Mouse (Mus musculus) cerebellum, postnatal 10 days (tissue): ENCODE data around the gene Vcp.

ENCODE experiments used
- DNase-seq, 2 experiments: peaks; one replicate each; pipeline ENCODE4 v3.0.0; 2021; ENCODE audit warnings: mixed read lengths in 2 of 2

Vcp gene

GRCm38 (mm10) chr4:43000141-43000986, at the start of gene Vcp:
Gene Vcp (minus strand): TSS chr4:43000507.
- peak; percentile 99 to 100 for DNase-seq

GRCm38 (mm10) chr4:43047231-43047630, 46.9 kb upstream of the Vcp start:
- DNase-seq = peak; percentile 87 to 93

DNA sequence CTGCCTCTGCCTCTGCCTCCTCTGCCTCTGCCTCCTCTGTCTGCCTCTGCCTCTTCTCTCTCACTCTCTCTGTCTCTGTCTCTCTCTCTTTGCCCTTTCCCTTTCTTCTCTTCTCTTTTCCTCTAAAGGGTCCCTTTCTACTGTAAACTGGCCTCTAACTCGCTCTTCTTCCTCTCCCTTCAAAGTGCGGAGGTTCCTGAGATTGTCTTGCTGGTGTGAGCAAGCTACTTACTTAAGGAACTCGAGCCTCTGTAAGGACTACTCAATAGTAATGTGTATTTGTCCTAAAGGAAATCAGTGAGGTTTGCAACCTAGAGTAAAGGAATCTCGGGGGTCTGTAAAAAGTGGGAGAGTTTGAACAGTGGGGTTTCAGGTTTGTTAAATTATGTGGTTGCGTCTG, 46.3 kb upstream of the Vcp start:
- DNase-seq = no peak

GRCm38 (mm10) chr4:43045659-43046302, 45.5 kb upstream of the Vcp start, which contains the start of gene Fam214b:
Gene Fam214b (minus strand): TSS chr4:43046220.
- DNase-seq = peak; percentile 99

DNA sequence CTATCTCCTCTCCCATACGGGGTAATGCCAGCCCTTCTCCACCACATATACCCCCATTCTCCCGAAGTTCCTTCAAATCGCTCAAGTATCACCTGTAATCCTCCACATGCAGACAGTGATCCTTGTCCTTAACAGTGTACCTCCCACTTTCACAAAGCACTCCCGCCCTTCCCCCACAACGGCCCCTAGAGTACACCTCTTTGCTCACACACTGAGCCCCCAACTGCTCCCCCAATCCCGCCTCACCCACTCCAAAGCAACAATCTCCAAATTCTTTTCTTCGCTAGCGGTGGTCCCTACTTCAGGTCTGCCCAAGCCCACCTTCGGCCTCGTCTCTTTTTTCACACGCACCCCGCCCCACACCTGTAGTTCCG, 45.0 kb upstream of the Vcp start:
- DNase-seq = no peak

- peak in 1 of 2 experiments; percentile 28 for DNase-seq
These were observed 44.4 kb upstream of the Vcp start for GRCm38 (mm10) chr4:43044673-43045072.

DNA sequence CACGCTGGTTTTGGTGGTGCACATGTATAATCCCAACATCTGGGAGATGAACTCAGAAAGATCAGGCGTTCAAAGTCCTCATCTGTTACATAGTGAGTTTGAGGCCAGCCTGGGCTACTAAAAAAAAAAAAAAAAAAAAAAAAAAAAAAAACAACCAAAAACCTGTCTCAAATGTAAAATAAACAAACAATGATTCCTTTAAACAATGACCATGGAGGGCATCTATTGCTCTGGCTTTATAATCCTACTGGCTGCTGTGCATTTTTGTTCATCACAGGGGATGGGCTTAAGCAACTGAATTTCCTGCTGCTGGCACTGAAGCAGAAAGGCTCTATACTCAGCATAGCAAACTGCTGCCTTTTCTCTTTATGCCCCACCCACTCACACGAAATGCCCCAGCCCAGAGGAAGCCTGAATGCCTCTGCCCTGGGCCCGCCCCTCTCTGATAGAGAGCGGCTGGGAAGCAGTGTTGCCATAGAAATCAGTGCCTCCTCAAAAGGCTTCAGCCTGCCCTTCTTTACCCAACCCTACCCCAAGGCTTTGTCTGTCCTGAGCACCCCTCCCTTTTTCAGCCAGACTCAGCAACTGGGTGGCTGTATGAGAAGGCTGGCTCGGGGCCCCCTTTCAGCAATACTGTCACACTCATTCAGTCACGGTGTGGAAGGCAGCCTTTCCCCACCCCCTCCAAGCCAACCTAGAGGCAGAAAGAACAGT, 43.5 kb upstream of the Vcp start:
- DNase-seq = peak; percentile 47 to 51

GRCm38 (mm10) chr4:43040881-43041547, 40.7 kb upstream of the Vcp start:
- DNase-seq = no peak

GRCm38 (mm10) chr4:43040114-43040572, 39.8 kb upstream of the Vcp start:
- peak; percentile 96 to 98 for DNase-seq

DNA sequence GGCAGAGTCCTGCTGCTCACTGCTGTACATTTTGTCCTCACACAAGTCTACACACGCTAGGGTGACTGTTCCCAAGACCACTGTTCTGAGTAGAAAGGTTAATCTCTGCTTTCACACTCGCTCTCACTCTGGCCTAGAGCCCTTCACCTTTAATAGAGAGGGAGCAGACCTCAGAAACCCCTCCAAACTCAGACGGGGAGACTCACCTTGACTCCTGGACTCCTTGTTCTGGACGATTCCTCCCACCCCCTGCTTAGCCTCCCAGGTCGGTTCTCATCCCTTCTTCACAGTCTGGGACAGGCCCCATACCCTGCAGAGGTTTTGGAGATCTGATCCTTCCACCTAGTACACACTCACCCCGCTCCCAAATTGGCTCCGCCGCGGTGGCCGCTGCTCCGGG, 39.3 kb upstream of the Vcp start:
- DNase-seq = no peak

DNA sequence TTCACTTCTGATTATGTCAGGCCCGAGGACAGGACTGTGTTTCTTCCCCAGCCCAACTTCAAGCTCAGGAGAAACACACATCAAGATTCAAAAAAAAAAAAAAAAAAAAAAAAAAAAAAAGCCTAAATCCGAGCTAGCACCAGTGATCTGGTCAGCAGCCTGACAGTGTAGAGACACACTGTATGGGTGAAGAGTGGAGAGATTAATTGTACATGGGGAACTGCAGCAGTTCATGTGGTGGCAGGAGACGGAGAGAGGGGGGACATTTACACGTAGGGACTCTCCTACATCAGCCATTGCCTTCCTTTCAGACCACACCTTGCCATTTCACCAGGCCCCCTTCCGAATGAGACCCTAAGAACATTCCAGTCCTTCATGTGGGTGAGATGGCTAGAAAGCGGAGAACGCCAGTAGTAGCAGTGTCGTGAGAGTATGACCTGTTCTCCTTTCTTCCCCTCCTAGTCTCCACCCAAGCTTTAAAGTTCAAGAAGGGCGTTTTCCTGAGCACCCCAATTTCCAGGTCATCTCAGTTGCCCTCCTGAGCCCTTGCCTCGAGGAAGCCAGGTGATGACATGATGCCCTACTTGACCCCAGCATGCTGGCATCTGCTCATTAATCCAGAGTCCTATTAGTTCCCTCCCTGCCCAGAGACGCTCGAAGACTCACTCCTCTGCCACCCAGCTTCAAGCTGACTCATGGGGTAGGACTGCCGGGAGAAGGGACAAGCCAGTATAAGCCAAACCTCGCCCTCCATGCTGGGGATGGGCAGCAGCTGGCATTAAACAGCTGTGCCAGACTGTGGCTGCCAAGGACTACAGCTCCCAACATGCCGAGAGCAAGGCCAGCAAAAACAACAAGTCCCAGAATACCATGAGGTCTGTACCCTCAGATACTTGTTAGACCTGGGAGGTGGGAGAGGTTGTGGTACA, 38.5 kb upstream of the Vcp start:
- peak; percentile 71 to 73 for DNase-seq

- peak in 1 of 2 experiments; percentile 23 for DNase-seq
These were observed 37.7 kb upstream of the Vcp start for GRCm38 (mm10) chr4:43037860-43038566.

DNA sequence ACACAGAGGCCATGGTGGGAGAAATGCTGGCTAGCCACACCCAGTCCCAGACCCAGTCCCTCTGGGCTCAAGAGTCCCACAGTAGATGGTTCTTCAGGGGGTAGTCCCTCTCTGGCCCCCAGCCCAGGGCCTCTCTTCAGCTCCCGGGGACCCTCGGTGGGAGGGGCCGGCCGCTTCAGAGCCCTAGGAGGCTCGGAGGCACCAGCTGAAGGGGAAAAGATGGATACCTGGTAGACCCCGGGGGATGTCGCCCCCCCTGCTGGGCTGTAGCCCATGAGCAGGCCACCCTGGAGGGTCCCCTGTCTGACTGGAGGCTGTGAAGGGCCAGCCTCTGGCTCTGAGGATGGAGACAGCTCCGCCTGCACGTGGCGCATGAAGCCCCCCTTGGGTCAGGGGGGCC, 36.0 kb upstream of the Vcp start:
- peak in 1 of 2 experiments; percentile 25 for DNase-seq

DNA sequence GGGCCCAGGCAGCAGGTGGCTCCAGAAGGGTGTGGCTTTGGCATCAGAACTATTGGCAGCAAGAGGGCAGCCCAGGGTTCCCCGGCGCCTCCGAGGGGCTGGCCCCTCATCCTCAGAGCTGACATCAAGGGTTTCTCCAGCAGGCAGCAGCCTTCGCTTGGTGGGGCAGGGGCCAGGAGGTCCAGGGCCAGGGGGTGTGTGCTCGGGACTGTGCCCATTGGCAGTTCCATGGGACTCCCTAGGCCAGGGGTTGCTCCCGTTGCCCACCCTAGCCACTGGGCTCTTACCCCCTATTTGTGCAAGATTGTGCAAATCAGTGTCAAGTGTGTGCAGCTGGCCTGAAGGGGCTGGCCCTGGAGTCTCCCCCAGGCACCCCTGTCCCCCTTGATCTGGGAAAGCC, 35.5 kb upstream of the Vcp start:
- no peak for DNase-seq

- DNase-seq = no peak
These were observed 33.2 kb upstream of the Vcp start for GRCm38 (mm10) chr4:43033481-43033880.

- peak in 1 of 2 experiments; percentile 24 for DNase-seq
These were observed 32.2 kb upstream of the Vcp start for GRCm38 (mm10) chr4:43032501-43032900.

DNA sequence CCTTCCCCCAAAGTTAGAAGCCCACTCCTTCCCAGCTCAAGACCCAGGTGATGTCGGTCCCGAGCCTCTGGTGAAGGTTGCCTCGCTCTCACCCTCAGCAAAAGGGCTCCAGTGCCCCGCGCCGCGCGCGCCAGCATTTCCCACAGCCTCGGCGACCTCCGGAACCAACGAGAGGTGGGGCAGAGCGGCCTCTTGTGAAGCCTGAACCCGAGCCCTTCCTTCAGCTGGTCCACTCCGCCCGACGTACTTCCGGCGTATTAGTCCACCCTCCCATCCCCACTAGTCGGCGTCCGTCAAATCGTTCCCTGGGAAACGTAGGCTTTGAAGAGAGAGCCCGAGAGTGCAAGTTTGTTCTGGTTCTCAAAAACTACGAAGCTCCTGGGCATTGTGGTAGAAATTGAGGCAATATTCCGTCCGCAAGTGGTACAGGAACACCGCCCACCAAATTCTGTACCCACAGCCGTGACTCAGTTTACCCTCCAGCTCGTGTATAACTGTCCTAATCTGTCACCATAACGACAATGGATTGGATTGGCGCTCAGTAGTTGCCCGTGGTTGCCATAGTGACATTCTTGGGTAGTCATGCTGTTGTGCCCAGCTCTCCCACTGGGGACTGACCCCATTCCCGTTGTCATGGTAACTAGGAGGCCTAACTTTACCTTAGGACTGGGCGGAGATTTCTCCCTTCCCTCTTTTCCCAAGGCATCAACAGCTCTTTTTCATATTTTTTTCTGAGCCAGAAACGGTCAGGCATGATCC, 31.1 kb upstream of the Vcp start, which contains the start of gene Stoml2:
Gene Stoml2, minus strand, starts transcription at position 474 of the 759 bp plus-strand sequence.
- peak; percentile 93 to 96 for DNase-seq

DNA sequence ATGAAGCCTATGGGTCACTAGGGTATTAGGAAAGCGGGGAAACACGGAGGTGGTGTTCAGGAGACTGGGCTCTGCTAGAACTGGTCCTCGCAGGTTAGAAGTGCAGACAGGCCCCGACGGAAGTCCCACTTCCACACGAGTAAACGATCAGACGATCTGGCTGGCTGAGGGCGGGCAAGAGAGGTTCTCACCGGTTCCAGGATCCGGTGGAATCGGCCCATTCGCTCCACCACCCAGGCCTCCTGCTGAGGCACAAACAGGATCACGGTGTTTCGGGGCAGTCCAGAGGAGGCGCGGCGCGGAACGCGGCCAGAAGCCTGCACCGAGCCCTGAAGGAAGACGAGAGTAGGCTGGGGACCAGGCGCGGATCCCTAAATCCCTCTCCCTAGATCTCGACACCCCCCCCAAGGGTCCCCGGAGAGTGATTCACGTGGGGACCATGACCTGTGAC, 30.5 kb upstream of the Vcp start:
- no peak for DNase-seq

GRCm38 (mm10) chr4:43030352-43030751, 30.0 kb upstream of the Vcp start:
- DNase-seq = no peak

GRCm38 (mm10) chr4:43029749-43030148, 29.4 kb upstream of the Vcp start:
- DNase-seq = no peak
